Mouse (Mus musculus): ENCODE measurements around the gene Ccdc58.

DNA sequence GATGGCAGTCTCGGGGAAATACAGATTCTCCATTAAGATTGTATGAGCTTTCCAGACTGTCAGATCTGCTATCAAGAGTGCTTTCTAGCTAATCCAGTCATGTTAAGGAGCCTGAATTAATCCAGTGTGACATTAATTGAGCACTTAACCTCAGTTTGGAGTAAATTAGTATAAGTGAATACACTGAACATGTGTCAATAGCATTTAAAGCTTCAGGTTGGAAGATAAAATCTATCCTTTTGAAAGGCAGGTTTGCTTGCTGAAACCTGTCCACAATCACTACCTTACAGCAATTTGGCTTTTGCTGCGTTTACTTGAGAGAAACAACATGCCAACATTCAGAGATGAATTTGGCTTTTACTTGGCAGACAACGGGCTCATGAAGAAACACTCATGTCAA lies 22.6 kb downstream of the Ccdc58 start:
- TF ChIP-seq CTCF (IDR thresholded peaks at IDR 0.05; ENCODE audit: extremely low read depth, insufficient read length, insufficient replicate concordance, low read depth, low read length) = no peak
- no peak for TF ChIP-seq POLR2A (IDR thresholded peaks at IDR 0.05; ENCODE audit: low read depth, low read length)

All from small intestine, adult 2 months (tissue).